Mouse (Mus musculus) urinary bladder, postnatal 36 days (tissue): ENCODE data around the gene Col15a1.

ENCODE experiments used
- DNase-seq, 2 experiments: peaks; one replicate each; pipeline ENCODE4 v3.0.0; 2022; ENCODE audit warnings: low spot score in 2 of 2, mixed read lengths in 1 of 2

Gene Col15a1

GRCm38 (mm10) chr4:47303340-47303998 lies 95.5 kb downstream of the Col15a1 start:
- DNase-seq: no peak

GRCm38 (mm10) chr4:47309886-47310625 lies 102.1 kb downstream of the Col15a1 start:
- no peak for DNase-seq

- DNase-seq: peak; percentile 62 to 73
Measured at GRCm38 (mm10) chr4:47310812-47311211, 102.9 kb downstream of the Col15a1 start.

- DNase-seq: no peak
Measured at GRCm38 (mm10) chr4:47311467-47311866, 103.5 kb downstream of the Col15a1 start.

- DNase-seq: no peak
Measured at GRCm38 (mm10) chr4:47311929-47312328, 104.0 kb downstream of the Col15a1 start.

GRCm38 (mm10) chr4:47312676-47313075 lies 104.7 kb downstream of the Col15a1 start:
- no peak for DNase-seq

GRCm38 (mm10) chr4:47313710-47314410 lies 105.9 kb downstream of the Col15a1 start:
- no peak for DNase-seq

GRCm38 (mm10) chr4:47315458-47315857 lies 107.5 kb downstream of the Col15a1 start:
- DNase-seq: no peak

- DNase-seq: no peak
Measured at GRCm38 (mm10) chr4:47316432-47316831, 108.5 kb downstream of the Col15a1 start.

- no peak for DNase-seq
Measured at GRCm38 (mm10) chr4:47319561-47320321, 111.8 kb downstream of the Col15a1 start.

GRCm38 (mm10) chr4:47322315-47322714 lies 114.4 kb downstream of the Col15a1 start:
- DNase-seq: no peak

- DNase-seq: no peak
Measured at GRCm38 (mm10) chr4:47324206-47324605, 116.2 kb downstream of the Col15a1 start.

GRCm38 (mm10) chr4:47327782-47328181 lies 119.8 kb downstream of the Col15a1 start:
- no peak for DNase-seq

- no peak for DNase-seq
Measured at GRCm38 (mm10) chr4:47329285-47329684, 121.3 kb downstream of the Col15a1 start.

GRCm38 (mm10) chr4:47330378-47331052 lies 122.6 kb downstream of the Col15a1 start:
- peak in 1 of 2 experiments; percentile 10 for DNase-seq

- DNase-seq: no peak
Measured at GRCm38 (mm10) chr4:47332812-47333343, 124.9 kb downstream of the Col15a1 start.

- no peak for DNase-seq
Measured at GRCm38 (mm10) chr4:47333541-47333940, 125.6 kb downstream of the Col15a1 start.

- no peak for DNase-seq
Measured at GRCm38 (mm10) chr4:47336941-47337600, 129.1 kb downstream of the Col15a1 start.

GRCm38 (mm10) chr4:47342632-47343031 lies 134.7 kb downstream of the Col15a1 start:
- DNase-seq: no peak

- DNase-seq: no peak
Measured at GRCm38 (mm10) chr4:47347022-47347421, 139.1 kb downstream of the Col15a1 start.
